Mouse (Mus musculus) embryo, embryonic 10 days (tissue): ENCODE results near the gene Sdccag8.

Experiments used
- DNase-seq: peaks from one replicate; pipeline ENCODE4 v3.0.0-alpha.2; 2015; ENCODE audit warnings: low spot score

The Sdccag8 gene

DNA sequence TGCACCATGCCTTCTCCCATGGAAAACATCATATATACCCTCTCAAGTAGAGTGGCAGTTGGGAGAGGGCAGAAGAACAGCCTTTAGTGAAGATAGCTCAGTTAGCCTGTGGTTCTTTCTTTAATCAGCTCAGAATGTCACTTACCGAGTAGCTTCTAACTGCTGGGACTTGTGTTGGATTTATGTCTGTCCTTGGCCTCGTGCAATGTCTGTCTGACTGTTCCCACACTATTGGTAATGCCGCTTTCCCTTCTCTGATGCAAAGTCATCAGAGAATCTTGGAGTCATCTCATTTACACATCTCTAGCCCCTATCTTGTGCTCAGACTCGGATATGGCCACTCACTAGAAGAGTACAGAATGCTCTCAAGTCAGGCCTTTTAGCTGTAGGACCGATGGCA lies 128.7 kb downstream of the Sdccag8 start:
- no peak for DNase-seq

DNA sequence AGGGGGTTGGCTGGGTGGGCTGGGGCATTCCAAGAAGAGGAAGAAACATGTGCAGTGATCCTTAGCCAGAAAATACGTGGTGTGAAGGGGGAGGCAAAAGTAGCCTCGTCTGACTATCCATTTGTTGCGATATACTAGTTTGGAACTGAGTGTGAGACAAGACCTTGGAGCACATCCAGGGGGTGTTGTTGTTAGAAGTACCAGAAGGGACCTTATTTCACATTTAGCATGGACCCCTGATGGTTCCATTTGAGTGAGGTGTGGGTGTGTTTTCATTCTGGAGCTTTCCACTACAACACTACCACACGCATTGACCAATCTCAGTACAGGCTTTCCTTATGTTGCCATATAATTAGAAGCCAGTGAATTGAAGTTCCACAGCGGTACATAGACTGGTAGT lies 129.5 kb downstream of the Sdccag8 start:
- DNase-seq = no peak

DNA sequence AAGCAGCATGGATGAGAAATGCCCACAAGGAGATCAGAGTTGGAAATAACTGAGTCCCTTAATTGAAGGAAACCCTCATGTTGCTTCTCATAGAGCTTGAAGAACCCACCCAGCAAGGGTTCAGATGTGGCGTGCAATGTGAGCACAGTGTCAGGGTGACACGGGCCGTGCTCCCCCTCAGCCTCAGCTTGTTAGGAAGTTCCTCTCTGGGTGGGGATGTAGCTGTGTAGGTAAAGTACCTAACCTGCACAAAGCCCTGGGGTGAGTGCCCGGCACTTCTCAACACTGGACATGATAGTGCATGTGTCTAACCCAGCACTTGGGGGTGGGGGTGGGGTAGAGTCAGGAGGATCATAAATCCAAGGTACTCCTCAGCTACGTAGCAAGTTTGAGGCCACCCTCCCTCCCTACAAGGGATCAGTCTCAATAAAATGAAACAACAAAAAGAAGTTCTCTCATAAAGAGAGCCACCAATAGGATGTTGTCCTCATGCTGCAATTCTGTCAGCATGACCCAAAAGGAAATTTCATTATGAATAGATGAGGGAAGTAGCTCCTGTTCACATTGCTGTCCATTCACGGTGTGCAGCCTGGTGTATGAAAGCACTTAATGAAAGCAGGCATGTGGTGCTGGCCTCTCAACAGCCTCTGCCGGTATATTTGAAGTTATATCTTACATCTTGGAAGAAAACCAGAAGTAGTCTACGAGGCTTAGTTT lies 130.2 kb downstream of the Sdccag8 start:
- DNase-seq = no peak

DNA sequence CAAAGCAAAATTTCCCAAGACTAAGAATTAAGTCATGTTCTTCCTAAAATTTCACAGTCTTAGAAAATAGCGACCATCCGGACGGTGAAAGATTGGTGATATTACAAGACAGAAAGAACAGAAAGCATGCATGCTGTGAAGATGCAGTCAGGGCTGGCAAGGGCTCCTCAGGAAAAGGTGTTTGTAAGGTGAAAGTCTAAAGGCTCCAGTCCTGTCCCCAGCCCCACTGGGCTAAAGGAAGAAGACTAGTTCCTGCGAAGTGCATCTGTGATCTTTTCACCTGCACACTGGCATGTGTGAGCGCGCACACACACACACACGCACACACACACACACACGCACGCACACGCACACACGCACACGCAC lies 130.7 kb downstream of the Sdccag8 start:
- no peak for DNase-seq

DNA sequence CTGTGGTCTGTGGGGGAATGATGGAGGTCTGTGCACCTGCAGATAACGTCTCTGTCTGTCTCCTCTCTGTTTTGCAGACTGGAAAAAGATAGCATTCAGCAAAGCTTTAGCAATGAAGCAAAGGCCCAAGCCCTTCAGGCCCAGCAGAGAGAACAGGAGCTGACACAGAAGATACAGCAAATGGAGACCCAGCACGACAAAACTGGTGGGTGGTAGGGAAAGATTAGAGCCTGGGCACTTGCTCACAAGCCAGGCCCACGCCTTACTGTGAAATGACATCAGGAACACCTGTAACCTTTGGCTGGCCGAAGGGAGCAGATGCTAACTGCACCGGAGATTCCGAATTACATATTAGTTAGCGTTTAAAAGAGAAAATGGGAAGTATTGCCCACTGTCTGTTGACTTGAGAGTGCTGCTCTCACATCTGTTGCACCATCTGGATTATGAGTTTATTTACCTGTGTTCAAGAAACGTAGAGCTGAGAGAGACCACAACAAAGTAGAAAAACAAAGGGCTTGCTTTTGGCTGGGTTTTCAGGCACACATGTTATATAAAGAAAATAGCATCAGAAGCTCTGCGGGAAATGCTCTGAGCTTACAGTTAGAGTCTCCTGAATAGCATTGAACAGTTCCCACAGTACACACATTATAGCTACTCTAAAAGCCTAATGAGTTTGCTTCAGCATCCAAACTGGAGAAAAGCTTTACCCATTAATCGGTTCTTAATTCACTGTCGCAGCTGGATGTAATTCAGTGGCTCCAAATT lies 131.8 kb downstream of the Sdccag8 start:
- DNase-seq = no peak

DNA sequence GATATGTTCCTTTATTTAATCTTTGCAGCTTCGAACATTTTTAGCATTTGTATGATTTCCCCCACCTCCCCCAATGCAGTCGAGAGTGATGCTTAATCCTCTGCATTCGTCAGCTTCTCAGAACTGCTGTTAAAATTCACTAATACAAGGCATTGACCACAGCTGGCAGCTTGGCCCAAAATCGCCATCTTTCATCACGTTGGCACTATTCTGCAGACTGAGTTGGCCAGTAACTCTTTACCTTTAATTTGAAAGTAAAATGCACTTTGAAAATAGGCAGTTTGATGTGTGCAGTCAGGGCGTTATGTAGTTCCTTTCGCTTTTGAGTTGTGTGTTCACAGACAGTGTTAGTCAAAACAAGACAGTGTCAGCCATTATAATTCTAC lies 132.3 kb downstream of the Sdccag8 start:
- no peak for DNase-seq

DNA sequence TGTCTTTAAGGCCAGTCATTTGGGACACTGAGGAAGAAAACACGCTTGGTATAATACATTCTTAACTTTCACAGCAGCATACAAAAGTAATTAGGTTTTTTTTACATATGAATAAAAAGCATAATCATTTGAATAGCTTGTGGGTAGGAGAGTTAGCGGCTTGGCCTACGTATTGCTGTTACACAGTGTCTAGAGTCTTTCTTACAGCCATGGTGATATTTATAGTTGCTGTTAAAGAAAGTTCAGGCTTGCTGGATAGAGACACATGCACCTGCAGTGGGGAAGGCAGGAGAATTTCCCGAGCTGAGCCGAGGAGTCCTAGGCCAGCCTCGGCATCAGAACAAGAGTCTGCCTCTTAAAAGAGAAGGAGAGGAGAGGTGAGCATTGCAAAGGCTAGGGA lies 134.4 kb downstream of the Sdccag8 start:
- DNase-seq = no peak

DNA sequence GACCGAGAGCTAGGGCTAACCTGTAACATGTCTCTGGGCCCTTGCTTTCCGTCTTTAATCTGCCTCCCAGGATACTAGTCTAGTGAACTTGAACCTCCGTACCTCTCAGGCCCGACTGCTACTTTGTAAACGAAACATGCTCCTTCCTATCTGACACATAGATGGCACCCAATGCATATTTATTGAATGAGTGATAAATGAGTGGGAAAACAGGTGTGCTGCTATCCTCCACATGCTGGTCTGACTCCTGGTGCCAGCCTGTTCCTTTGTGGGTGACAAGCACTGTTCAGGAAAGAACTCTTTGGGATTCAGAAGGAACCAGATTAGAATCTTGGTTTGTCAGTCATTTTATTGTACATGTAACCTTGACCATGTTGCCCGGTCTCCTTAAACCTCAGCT lies 134.9 kb downstream of the Sdccag8 start:
- no peak for DNase-seq

DNA sequence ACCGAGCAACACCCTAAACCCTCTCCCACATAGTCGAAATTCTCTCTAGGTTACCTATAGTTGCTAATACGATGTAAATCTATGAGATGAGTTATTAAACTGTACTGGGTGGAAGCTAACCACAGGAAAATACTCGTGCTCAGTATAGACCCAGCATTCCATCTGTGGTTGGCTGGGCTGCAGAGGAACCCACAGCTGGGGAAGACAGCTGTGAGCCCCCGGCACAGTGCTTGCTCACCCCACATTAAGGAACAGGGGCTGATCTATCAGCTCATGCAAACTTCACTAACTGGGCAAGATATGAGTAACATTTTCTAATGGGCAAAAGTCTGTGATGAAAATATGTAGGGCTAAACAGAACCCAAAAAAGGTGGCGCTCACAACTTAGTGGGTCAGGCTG lies 135.6 kb downstream of the Sdccag8 start:
- DNase-seq = no peak

DNA sequence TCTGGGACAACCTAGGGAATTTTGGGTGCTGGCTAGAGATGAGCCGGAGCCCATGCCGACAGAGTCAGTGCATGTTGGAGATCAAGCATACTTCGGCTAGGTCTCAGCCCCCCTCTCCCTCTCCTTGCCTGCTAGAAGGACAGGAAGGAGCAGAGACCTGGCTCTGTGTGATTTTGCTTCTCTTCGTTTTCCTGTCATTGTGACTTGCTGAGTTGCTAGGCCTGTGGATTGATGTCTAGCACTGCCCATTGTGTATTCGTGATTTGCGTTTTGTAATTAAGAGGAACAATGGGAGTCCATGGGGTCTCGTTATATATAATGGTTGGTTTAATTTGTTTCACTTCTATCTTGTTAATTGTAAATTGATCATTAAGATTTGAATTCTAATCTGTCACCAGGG lies 137.4 kb downstream of the Sdccag8 start:
- no peak for DNase-seq

DNA sequence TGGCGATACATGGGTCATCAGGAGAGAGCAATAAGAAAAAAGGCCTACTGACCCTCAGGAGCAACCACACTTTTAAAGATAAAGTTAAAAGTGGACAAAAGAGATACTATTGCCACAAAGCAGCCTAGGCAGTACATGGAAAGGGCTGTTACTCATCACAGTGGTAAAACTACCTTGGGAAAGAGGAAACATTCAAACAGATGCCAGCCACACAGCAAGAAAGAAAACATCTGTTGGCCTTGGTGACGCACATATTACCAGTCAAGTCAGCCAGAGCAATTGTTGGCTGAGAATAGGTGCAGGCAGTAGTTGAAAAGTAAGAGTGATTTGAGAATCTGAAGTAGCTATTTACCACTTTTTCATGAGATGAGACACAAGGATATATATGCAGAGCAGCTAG lies 143.9 kb downstream of the Sdccag8 start:
- DNase-seq = no peak

DNA sequence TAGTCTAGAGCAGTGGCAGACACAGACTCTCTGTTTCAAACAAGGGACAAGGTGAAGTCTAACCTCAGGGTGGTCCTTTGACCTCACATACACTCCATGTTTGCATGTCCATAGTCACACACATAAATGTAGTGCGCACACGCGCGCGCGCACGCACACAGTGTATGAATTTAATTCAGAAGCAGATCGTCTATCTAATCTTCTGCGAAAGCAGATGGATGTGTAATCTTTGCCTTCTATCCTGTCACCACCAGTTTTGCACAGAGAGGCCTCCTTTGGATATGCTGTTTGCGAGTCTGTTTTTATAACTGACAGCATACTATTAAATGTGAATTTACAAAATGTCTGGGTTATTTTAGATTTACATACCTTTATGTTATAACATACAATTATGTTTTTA lies 147.3 kb downstream of the Sdccag8 start:
- no peak for DNase-seq

DNA sequence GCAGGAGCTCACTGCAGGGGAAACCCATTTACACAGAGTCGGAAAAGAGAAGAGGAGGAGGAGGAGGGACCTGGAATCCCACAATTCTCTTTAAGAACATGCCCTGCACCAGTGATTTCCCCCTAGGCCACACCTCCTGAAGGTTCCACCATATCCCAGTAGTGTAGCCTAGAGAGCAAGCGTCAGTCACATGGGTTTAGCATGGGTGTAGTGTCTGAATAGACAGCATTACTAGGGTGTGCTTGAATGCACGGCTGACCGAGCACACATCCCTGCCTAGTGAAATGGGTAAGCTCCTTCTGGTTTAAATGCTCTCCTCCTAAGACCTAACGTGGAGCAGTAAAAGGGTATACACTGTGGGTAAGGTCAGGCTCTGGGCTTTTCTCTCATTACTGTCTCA lies 148.4 kb downstream of the Sdccag8 start:
- no peak for DNase-seq

DNA sequence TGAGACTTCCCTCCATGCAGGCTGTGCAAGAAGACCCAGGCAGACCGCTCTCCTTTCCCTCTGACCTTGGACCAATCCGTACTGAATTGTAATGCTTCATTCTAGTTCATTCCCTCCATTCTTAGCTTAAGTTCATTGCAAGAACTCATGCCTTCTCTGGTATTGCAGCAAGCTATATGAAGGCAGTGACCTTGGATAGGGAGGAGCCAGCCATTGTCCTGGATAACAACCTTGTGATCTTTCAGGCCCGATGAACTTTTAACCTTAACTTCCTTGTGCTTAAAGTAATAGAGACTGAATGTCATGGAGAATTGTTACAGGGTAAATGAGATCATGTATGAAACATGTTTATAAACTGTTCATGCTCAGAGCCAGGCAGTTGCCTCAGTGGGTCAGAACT lies 152.8 kb downstream of the Sdccag8 start:
- DNase-seq = no peak

DNA sequence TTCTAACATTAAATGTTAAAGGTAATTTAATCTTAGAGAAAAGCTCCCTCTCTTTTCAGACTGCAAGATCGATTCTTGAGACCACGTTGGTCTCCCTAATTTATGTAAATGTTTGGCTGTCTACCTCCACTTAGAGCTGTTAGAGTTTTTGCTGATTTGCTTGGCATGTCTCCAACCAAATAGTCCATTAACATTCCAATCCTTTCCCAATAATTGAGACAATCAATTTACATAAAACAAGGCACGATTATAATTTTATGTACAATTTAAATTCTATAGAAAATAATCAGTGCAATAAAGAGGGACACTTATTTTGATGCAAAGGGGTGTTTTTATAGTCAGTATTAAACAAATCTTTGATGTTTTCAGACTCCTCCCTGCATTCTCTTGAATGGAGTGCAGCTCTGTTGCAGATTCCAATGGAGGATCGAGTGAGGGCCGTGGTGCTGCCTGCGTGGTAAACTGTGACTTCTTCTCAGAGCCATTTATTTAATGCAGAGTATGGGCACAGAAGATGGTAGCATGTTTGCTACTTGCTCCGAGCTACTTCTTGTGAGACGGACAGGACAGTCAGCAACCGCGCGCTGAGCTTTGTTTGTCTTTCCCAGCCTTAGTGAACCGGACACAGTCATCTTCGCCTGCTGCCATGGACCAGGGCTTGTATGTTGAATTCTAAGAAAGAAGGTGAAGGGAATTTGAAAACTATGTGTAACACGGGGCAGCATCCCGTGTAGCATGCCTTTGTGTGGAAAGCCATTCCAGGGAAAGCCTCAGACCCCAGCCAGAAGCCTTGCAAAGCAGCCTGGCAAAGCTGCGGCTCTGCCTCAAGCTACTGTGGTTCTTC lies 156.4 kb downstream of the Sdccag8 start:
- no peak for DNase-seq

DNA sequence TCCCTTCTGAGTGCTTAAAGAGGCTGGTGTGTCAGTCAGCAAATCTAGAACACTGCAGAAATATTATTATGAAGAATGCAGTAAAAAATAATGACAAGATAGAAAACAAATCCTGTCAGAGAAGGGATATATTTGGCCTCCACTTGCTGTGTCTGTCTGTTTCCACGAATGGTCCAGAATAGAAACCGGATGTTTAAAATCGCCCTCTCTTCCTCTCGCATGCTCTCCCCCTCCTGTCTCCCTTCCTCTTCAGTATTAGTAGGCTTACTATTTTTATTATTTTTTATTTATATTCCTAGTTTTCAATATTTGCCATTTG lies 157.0 kb downstream of the Sdccag8 start:
- no peak for DNase-seq

DNA sequence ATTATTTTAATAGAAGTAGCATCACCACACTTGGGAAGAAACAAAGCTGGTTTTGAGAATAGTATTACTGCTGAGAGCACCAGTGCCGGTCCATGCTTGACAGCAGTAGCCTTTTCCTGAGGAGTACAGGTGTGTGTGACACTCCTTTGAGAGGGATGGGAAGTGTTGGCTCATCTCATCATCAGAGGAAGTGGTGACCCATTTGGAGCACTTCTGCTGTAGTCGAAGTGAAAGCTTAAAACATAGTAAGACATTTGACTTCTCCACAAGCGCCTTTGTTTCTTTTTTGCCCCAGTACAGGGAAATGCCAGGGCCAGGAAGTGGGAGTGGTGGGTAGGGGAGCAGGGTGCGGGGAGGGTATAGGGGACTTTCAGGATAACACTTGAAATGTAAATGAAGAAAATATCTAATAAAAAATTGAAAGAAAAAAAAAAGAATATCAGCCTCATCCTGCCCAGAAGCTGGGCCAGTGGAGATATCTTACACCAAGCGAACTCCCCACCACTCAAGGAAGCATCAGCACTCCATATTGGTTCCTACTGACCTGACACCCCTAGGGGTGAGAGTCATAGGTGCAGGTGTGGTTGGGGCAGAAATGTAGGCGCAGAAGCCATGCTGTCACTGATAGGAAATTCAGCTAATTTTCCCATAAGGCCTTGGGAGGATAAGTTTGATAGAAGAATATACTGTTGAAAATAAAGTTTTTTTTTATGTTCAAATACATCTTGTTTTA lies 159.1 kb downstream of the Sdccag8 start:
- DNase-seq = no peak

DNA sequence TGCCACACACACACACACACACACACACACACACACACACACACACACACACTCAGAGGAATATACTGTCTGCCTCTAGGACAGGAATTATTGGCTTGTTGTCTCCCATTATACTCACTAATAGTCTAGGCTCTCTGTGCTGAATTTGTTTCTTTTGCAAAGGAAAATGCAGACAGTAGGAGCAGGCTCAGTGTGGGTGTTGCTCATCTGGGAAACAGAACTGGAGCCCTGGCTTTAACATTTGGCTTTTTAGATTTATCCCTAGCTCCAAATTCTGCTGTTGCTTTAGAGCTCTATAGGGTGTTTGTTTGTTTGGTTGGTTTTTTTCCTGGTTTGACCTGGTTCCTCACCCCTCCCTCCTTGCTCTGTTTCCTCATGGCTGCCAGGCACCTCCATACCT lies 164.8 kb downstream of the Sdccag8 start:
- no peak for DNase-seq

DNA sequence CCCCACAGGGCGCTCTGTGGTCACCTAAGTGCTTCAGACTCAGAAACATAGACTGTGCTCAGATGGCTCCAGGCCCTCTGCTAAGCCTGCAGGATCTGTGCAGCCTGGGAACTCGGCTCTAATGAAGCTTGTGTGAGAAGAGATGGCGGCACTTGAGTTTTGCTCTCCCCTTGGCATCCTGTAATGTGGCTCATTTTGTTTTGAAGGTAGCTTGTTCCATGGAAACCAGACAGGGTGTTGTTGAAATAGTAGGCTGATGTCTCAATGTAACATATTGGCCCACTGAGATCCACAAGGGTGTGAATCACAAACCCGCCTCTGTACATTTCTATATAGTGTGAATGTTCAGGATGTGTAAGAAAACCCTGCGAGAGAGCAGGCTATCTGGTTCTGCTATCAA lies 165.7 kb downstream of the Sdccag8 start:
- no peak for DNase-seq

DNA sequence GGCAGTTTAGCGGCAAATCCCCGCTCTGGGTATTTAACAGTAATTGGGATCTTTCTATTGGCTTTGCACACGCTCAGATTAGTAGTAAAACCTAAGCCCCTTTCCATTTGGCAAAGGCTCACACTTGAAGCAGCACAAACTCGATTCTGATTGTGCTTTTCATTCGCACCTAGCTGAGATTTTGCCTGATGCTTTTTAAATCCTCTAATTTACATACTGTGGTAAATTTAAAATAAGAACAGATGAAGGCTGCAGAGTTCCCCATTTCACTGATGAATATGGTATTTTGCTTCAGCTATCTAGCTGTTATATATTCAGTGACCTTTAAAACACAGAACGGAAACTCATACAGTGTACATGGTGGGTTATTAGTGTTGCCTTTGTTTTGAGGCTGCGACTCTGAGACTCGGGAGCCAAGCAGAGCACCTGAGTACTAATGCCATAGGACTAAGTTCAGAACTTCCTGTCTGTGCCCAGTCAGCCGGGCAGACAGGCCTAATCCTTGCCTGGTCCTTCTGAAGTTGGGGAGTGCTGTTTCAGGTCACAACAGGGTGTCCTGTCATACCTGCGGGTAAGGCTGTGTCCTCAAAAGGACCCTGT lies 166.4 kb downstream of the Sdccag8 start:
- DNase-seq = no peak

DNA sequence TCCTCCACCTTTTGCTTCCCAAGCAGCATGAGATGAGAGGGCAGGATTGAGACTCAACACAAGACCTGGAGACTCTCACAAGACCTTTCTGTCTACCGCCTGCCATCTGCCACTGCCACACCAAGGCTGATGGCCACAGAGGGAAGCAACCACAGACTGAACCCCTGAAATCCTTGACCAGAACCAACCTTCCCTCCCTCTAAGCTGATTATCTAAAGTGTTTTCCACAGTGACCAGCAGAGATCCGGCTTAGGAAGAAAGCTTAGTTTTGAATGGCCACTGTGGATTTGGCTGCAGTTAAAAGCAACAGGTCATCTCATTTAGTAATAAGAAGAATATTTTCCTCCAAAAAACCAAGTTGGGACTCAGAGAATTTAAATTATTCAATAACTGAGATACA lies 167.1 kb downstream of the Sdccag8 start:
- DNase-seq = no peak

DNA sequence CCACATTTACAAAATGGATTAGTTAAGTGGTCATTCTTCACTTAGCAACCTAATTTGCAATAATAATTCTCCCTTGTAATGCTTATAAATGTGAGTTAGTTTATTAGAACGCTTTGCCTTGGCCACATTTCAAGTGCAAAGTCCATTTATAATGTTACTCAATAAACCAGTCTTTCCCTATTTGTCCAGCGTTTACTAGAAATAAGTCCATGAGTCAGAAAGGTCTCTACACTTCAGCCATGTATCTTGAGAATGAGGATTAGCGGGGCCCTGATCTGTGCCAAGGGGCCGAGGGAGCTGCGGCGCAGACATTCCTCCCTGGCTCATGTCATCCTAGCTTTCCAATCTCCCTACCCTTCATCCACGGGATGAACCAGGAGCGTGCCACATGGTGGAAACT lies 168.2 kb downstream of the Sdccag8 start:
- DNase-seq = no peak
